Mouse (Mus musculus) T-cell, adult 2 months (primary cell): ENCODE results near the gene Csnk1d.

ENCODE experiments used
- DNase-seq: peaks from one replicate; pipeline ENCODE4 v3.0.0; 2022; ENCODE audit warnings: low spot score

Gene Csnk1d

GRCm38 (mm10) chr11:120990951-120991526, at the start of gene Csnk1d:
TSS of gene Csnk1d (minus strand) at chr11:120991330.
- peak; percentile 95 for DNase-seq

GRCm38 (mm10) chr11:121039302-121039701, 48.2 kb upstream of the Csnk1d start, which contains the start of gene Cd7:
TSS of gene Cd7 (minus strand) at chr11:121039418.
- peak; percentile 70 for DNase-seq

DNA sequence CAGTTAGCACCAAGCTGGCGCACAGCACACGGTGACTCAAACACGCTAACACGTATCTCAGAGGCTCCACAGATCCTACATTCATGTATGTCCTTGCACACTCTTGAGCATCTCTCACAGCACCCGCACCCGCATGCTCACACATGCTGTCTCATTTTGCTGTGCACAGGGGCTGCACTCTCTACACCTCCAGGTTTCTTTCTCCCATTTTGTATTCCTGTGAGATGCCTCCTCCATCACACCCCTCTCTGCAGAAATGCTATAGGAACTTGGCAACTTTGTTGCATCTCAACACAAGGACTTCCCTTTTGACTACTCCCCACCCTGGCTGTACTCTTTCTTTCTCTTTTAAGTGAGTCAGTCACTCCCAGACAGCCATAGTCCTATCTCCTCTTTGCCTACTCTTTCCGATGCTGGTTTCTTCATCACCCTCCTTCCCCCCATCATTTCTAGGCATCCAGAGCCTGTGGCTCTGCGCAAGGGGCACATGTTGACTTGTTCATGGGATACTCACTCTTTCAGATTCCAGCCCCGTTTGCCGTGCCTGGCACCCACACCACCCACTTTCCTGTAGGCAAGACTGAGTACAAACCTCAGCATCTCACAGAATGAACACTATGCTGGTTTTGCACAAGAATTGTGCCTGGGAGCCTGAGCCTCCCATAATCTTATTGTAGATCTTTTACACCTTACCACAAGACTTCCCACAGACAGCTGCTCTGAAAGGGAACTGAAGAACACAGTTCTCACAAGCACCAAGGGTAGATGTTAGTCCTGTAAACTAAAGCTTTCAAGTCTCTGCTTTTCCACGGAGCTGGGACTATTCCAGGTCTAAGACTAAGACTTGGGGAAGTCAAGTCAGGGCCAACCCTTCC, 47.5 kb upstream of the Csnk1d start:
- DNase-seq = peak; percentile 45

- DNase-seq = no peak
These were observed 42.0 kb upstream of the Csnk1d start for GRCm38 (mm10) chr11:121033118-121033517.

- DNase-seq = no peak
These were observed 36.1 kb upstream of the Csnk1d start for GRCm38 (mm10) chr11:121027259-121027658.

DNA sequence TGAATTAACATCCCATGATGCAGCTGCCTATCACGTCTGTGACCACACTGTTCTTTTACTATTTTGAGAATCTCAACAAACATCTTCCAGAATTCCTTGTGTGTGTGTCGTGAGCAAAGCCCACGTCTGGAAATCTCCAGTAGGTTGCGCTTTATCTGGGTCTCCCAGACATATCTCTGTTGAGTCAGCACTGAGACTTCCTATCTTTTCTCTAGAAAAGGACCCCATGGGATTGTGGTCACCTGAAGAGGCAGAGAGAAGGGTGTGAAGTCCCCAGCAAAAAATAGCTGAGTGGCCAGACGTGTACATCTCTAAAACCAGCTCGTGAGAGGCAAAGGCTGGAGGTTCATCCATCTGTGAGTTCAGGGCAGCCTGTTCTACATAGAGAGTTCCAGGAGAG, 33.0 kb upstream of the Csnk1d start:
- DNase-seq = no peak

DNA sequence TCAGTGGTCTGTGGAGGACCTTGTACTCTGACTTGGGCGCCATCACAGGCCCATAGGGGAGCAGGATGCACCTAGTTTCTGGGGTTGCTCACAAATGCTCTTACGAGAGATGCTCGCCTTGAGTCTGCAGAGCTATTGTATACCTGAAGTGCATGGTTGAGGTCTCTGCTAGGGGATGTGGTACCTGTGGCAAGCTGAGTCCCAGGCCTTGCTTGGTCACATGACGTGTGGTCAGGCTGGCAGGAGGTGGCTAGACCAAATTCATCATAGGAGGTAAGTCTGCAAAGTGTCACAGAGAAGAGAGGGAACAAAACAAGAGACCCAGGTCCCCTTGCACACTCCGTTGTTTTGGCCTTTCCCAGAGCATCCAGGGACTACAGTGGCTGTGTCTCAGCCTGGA, 28.4 kb upstream of the Csnk1d start:
- DNase-seq = peak; percentile 60

- peak; percentile 66 for DNase-seq
These were observed 26.6 kb upstream of the Csnk1d start for GRCm38 (mm10) chr11:121017703-121018102.

DNA sequence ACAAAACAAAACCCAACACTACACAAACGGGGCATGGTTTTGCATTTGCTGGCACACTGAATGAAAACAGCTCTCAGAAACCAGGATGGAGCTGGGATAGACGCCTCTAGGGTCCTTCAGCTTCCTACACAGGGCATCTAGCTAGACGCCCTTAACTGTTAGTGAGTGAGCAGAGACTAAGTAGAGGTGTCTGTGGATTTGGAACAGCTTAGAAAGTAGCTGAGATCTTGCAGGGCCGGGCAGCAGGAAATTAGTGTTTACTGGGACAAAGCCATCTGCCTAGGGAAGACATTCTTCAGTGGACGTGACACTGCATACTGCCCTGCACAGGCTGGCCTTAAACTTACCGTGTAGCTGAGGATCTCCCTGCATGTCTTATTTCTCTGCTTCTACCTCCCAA, 24.3 kb upstream of the Csnk1d start:
- no peak for DNase-seq

- no peak for DNase-seq
These were observed 23.8 kb upstream of the Csnk1d start for GRCm38 (mm10) chr11:121014896-121015300.

DNA sequence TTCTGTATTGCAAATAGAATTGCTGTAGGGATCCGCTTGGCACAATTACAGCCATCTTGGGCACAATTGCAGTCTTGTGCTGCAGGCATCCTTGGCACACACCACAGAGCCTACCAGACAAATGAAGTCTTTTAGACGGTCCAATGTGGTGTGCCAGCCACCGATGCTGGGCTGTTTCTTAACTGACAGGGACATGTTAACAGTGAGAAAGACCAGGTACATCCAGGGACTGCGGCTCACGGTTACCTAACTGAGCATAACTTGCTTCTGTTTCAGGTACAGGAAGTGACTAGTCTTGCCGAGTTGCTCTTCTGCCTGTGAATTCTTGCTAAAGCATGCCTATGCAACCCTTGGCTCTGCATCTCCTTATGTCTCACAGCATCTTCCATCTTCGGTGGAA, 22.5 kb upstream of the Csnk1d start:
- no peak for DNase-seq

GRCm38 (mm10) chr11:121010044-121010755, 19.1 kb upstream of the Csnk1d start:
- no peak for DNase-seq

DNA sequence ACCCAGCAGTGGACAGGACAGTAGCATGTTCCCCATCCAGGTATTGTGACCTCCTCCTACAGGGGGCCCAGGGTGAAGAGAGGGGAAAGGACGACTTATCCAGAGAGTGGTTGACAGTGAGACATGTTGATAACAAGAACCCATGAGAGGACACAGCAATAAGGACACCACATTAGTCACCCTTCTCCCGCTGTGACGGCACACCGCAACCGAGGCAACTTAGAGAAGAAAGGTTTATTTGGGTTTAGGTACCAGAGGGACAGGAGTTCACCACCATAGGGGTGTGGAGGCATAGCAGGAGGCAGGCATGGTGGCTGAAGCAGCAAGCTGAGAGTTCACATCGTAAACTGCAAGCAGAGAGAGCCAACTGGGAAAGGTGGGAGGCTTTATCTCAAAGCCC, 15.1 kb upstream of the Csnk1d start:
- no peak for DNase-seq

- no peak for DNase-seq
These were observed 13.2 kb upstream of the Csnk1d start for GRCm38 (mm10) chr11:121004281-121004680.

GRCm38 (mm10) chr11:121001966-121002365, 10.8 kb upstream of the Csnk1d start:
- no peak for DNase-seq

DNA sequence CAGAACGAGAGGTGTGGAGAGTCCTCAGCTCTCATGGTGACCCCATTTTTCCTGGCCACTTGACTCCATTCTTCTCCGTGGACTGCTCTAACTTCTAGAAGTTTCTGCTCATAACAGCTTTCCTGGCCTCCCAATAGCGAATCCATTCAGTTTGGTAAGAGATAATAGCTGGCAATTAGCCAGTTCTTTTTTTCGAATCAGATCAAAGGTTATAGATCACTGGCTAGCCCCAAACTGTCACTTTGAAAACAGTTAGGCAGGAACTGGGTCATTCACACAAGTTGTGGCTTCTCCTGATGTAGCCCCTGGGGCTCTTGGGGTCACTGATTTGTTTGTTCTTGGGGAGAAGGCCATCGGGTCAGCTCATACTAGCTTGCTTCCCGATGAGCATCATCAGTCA, 3.6 kb upstream of the Csnk1d start:
- DNase-seq = no peak

DNA sequence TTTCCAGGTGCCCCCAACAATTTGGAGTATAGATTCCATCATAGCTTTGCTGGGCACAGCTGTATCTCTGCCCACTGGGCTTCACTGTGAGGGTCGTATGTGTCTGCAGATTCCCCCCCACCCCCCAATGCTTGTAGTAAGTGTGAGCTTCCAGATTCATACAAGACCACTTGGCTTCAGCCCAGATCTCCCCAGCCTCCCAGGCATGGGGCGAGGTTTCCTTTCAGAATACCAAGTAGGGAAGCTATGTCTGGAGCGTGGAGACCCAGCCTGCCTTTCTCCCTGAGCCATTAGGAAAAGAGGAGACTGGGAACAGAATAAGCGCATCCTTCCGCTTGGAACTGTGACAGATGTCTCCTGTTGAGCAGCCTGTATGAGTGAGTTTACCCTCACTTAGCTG, 2.5 kb upstream of the Csnk1d start:
- no peak for DNase-seq

DNA sequence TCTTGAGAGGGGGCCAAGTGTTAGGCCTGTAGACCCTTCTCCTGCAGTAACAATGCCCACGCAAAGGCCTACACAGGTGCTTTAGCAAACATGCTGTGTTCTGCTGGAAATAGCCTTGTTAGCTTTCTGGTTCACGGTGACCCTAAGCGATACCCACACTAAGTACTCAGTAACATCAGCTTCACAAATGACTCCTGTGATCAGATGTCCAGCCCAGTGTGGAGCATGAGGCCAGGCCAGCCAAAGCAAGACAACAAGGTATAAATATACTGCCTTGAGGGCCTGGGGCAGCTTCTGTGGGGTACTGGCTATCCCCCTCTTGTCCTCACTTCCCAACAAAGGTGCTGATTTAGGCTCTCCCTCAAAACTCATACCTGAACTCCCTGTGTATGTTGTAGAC, 1.9 kb upstream of the Csnk1d start:
- no peak for DNase-seq

GRCm38 (mm10) chr11:120991791-120992190, 661 bp upstream of the Csnk1d start:
- DNase-seq = no peak

GRCm38 (mm10) chr11:120990126-120990781, 876 bp downstream of the Csnk1d start:
- peak; percentile 40 for DNase-seq

GRCm38 (mm10) chr11:120989523-120989922, 1.6 kb downstream of the Csnk1d start:
- no peak for DNase-seq

GRCm38 (mm10) chr11:120988410-120988809, 2.7 kb downstream of the Csnk1d start:
- no peak for DNase-seq
